Mouse (Mus musculus) gastrocnemius, postnatal 25 days (tissue): ENCODE data around the gene Uri1. TPM values are rescaled to one million over a fixed set of nuclear protein-coding genes. Genes with fewer than 3 reads are reported as not detected.

ENCODE experiments used
- DNase-seq: peaks from one replicate; pipeline ENCODE4 v3.0.0; 2022
- total RNA-seq, 2 experiments: library from RNA; stranded (reverse); gene quantifications; 1 replicate in 1 of 2; 2 replicates in 1 of 2; pipeline ENCODE4 v1.2.3; 2021

Gene Uri1
- total RNA-seq, 2 experiments from 2014 or later, result 20.5 to 25.2 TPM

DNA sequence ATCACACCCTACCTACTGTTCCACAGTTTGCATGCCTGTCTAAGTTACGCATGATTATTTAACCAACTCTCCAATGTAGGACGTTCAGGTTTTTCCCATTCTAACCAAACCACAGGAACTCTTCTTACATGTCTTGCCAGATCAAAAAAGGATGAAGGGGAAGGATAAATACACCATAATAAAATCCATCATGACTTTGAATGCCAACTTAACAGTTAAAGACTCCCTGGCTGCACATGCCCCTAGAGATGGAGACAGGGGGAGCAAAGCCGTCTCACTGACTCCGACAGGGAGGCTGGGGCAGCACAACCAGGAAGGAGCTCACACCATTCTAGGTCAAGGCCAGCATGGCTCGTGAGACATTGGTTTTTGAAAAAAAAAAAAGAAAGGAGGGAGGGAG is 8.0 kb downstream of the Uri1 start:
- DNase-seq, result no peak

DNA sequence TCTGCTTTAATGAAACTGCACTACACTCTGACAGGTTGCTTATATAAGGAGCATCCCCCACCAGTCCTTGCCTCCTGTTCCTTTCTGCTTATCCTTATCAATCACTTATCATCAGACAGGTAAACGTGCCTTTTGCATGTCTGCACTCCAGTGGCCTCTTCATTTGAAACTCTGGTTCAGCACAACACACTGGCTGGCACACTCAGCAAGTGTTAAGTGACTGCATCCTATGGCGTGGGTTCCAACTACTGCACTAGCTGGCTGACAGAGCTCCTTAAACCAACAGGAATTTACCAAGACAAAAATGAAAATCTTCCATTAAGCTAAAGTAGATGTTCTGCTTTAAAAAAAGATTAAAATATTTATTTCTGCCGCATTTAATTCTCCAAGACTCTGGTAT is 9.4 kb downstream of the Uri1 start:
- DNase-seq, result no peak

- DNase-seq, result no peak
Observed at GRCm38 (mm10) chr7:38012811-38013210, 10.5 kb downstream of the Uri1 start.

DNA sequence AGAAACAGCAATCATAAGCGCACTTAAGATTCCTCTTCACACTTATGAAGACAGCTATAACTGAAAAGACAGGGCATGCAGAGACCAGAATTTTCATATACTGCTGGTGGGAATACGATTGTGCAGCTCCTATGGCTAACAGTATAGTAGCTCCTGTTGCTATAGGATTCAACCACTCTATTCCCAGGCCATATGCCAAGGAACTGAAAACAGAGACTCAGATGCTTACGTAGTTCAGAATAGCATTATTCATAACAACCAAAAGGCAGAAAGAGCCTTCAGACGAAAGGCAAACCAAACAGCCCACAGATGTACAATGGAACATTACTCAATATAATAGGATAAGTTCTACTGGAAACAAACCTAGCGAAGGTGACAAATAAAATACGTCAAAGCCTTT is 15.0 kb downstream of the Uri1 start:
- DNase-seq, result no peak

- DNase-seq, result no peak
Observed at GRCm38 (mm10) chr7:38002451-38002850, 20.9 kb downstream of the Uri1 start.

DNA sequence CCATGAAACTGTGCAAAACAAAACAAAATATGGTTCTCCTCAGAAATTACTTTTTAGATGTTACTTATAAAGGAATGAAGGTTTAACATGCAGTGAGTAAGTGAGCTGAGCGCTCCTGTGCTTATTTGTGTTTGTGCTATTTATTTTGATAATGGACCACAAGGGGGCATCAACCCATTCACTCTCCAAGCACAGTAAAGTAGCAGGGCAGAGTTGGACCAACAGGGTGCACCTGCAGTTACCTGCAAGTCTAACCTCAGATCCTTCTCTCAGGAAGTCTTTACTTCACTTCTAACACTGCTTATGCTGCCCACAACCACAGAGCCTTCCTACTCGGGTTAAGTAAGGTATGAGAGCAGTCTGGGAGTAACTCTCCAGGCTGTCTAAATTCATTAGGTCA is 23.7 kb downstream of the Uri1 start:
- no peak for DNase-seq

DNA sequence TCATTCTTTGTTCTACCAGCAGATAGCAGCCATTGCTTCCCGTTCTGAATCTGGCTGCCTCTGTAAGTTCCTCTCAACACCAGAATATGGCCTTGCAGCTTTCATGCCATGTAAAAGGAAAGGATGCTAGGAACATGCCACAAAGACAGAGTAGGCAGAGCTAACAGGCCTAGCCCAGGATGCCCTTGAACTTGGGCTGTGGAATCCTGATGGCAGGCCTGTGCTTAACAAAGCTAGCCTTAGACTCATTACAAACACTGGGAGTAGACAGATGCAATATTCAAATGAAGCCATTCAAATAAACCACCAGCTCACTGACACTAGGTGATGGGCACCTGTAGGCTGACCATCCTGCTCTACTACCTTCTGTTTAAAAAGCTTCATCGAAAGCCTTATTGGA is 30.5 kb downstream of the Uri1 start:
- DNase-seq, result no peak

- no peak for DNase-seq
Observed at GRCm38 (mm10) chr7:37984866-37985265, 38.5 kb downstream of the Uri1 start.

GRCm38 (mm10) chr7:37983471-37983870 is 39.9 kb downstream of the Uri1 start:
- no peak for DNase-seq

- no peak for DNase-seq
Observed at GRCm38 (mm10) chr7:37979729-37980128, 43.6 kb downstream of the Uri1 start.

- no peak for DNase-seq
Observed at GRCm38 (mm10) chr7:37978412-37978811, 44.9 kb downstream of the Uri1 start.

DNA sequence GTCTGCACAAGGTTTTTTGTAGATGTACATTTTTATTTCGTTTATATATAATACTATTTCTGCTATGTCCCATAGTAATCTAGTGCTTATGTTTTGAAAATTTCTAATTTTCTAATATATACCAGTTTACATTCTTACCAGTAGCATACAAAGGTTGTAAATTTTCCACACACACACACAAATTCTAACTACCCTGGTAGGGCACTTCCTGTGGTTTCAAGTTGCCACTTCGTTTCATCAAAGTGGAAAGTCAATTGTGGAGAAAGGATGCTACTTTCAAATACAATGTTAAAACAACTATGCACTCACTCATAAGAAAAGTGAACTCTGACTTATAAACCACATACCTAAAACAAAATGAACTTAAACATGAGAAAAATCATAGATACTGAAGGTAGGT is 45.7 kb downstream of the Uri1 start:
- DNase-seq, result no peak

DNA sequence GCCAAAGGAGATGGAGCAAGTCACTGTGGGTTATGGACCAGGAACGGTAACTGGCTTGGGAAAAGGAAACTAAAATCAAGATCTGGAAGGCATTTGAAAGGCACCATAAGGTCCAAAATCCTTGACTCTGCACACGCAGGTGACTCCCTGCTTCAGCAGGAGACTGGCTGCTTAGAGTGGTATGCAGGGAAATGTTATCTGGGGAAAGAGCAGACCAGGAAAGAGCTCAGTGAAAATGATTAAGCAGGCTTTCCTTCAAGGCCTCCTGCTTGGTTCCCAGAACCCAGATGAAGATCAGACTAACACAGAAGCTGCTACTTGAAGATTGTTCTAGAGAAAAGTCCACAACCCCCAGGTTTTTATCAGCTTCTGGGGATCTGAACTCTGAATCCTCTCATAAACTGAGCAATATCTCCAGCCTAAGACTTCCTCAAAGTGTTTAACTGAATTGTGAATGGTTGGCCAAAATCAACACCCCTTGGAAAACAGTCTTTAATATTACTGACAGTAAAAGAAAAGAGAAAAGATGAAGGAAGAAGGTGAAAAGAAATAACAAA is 50.3 kb downstream of the Uri1 start:
- no peak for DNase-seq

- DNase-seq, result no peak
Observed at GRCm38 (mm10) chr7:37972571-37972970, 50.8 kb downstream of the Uri1 start.

- DNase-seq, result no peak
Observed at GRCm38 (mm10) chr7:37962326-37962725, 61.0 kb downstream of the Uri1 start.

DNA sequence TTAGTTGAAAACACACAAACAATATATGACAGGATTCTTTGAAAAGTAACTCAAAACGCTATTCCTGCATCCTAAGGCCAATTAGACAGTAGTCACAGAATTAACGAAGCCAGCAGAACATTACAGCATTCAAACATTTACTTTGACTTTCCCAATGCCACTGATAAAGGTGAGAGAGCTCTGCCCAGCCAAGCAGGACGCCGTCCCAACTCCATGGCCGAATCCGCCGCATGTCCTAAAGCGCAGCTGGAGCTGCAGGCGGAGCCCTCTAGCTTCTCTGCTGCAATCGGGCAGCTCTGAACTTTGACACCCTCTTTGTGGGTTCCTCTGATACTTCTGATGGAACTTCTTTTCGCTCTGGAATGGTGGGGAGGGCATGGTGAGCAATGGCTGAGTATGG is 62.1 kb downstream of the Uri1 start:
- no peak for DNase-seq

GRCm38 (mm10) chr7:37951841-37952240 is 71.5 kb downstream of the Uri1 start:
- DNase-seq, result no peak

GRCm38 (mm10) chr7:37936459-37936858 is 86.9 kb downstream of the Uri1 start:
- DNase-seq, result no peak

GRCm38 (mm10) chr7:37935786-37936185 is 87.6 kb downstream of the Uri1 start:
- DNase-seq, result no peak

- DNase-seq, result no peak
Observed at GRCm38 (mm10) chr7:37934770-37935182, 88.6 kb downstream of the Uri1 start.

GRCm38 (mm10) chr7:37933754-37934308 is 89.5 kb downstream of the Uri1 start:
- DNase-seq, result no peak

DNA sequence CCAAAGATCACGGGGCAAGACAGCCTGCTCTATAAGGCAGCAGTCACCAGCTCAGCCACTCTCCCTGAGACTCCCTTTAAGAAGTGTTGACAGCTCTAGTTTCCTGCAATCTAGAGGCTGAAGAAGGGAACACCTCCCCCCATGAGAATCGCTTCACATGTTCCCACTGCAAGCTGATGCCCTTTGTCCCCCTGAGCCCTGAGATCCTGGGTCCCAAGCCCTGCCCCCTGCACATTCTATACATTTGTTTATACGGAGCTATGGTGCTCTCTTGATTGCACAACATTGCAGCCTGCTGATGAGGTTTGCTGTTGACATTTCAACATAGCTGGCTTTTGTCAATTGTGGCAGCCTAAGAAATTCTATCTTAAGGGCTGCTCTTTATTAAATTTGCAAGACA is 91.7 kb downstream of the Uri1 start:
- DNase-seq, result no peak

- DNase-seq, result no peak
Observed at GRCm38 (mm10) chr7:37929738-37930137, 93.6 kb downstream of the Uri1 start.

DNA sequence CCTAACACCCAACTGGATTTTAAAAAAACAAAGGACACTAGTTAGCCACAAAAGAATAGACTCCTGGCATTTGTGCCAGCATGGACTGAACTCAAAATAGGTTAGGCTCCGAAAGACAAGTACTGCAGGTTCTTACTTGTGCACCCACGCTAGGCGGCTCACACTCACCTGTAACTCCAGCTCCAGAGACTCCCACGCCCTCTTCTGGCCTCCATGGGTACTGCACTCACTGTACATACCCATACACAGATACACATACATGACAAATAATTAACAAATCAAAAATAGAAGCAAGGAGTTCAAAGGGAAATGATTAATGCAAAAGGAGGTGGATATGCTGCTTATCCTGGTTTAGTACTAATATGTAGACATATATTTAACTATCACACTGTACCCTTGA is 100.4 kb downstream of the Uri1 start:
- DNase-seq, result no peak
